Mouse (Mus musculus): ENCODE data around the gene S100pbp.

The S100pbp gene

GRCm38 (mm10) chr4:129134799-129135585, 54.5 kb downstream of the S100pbp start:
- no peaks in the 10 kb centered on the region for H3K9me3 ChIP-seq (ENCODE audit: low read length)
- H3K4me1 ChIP-seq (replicated peaks; ENCODE audit: low read depth, low read length) = peaks cover 37% of the 10 kb centered on the region
- H3K27me3 ChIP-seq (ENCODE audit: insufficient read depth, low read length) = peaks cover 56% of the 10 kb centered on the region
- H3K36me3 ChIP-seq (ENCODE audit: insufficient read depth, low read length) = no peaks in the 10 kb centered on the region
- H3K4me3 ChIP-seq (replicated peaks; ENCODE audit: low read length) = no peak overlapping the region
- no peak for TF ChIP-seq NANOG (IDR thresholded peaks at IDR 0.05; ENCODE audit: borderline replicate concordance, low read length)
- TF ChIP-seq POU5F1 (IDR thresholded peaks at IDR 0.05; ENCODE audit: borderline replicate concordance, low read length) = no peak
- TF ChIP-seq CTCF (conservative IDR thresholded peaks at IDR 0.05; ENCODE audit: low read length) = peak; percentile 85

- Histone ChIP-seq H3K4me3 (replicated peaks; ENCODE audit: low read length) (peak overlapping the region; percentile 68), H3K4me1 (replicated peaks; ENCODE audit: low read depth, low read length) (peaks cover 57% of the 10 kb centered on the region), H3K9me3 (ENCODE audit: low read length) (no peaks in the 10 kb centered on the region), H3K27me3 (ENCODE audit: insufficient read depth, low read length) (peaks cover 17% of the 10 kb centered on the region), H3K36me3 (ENCODE audit: insufficient read depth, low read length) (no peaks in the 10 kb centered on the region)
- TF ChIP-seq POU5F1 (IDR thresholded peaks at IDR 0.05; ENCODE audit: borderline replicate concordance, low read length) = no peak
- no peak for TF ChIP-seq CTCF (conservative IDR thresholded peaks at IDR 0.05; ENCODE audit: low read length)
- TF ChIP-seq NANOG (IDR thresholded peaks at IDR 0.05; ENCODE audit: borderline replicate concordance, low read length) = no peak
Measured at GRCm38 (mm10) chr4:129130755-129131303, 58.7 kb downstream of the S100pbp start.

GRCm38 (mm10) chr4:129130149-129130548, 59.4 kb downstream of the S100pbp start:
- peaks cover 15% of the 10 kb centered on the region for H3K27me3 ChIP-seq (ENCODE audit: insufficient read depth, low read length)
- H3K4me3 ChIP-seq (replicated peaks; ENCODE audit: low read length) = peak overlapping the region; percentile 68
- peak; percentile 93 for TF ChIP-seq CTCF (conservative IDR thresholded peaks at IDR 0.05; ENCODE audit: low read length)
- TF ChIP-seq POU5F1 (IDR thresholded peaks at IDR 0.05; ENCODE audit: borderline replicate concordance, low read length) = no peak
- no peak for TF ChIP-seq NANOG (IDR thresholded peaks at IDR 0.05; ENCODE audit: borderline replicate concordance, low read length)
- no peaks in the 10 kb centered on the region for H3K36me3 ChIP-seq (ENCODE audit: insufficient read depth, low read length)
- peaks cover 62% of the 10 kb centered on the region for H3K4me1 ChIP-seq (replicated peaks; ENCODE audit: low read depth, low read length)
- H3K9me3 ChIP-seq (ENCODE audit: low read length) = no peaks in the 10 kb centered on the region

- Histone ChIP-seq H3K36me3 (ENCODE audit: insufficient read depth, low read length) (no peaks in the 10 kb centered on the region), H3K4me1 (replicated peaks; ENCODE audit: low read depth, low read length) (peaks cover 62% of the 10 kb centered on the region), H3K27me3 (ENCODE audit: insufficient read depth, low read length) (peaks cover 22% of the 10 kb centered on the region)
Measured at GRCm38 (mm10) chr4:129129387-129129786, 60.1 kb downstream of the S100pbp start.

GRCm38 (mm10) chr4:129128582-129129338, 60.8 kb downstream of the S100pbp start:
- H3K9me3 ChIP-seq (ENCODE audit: low read length) = no peaks in the 10 kb centered on the region
- H3K4me1 ChIP-seq (replicated peaks; ENCODE audit: low read depth, low read length) = peaks cover 61% of the 10 kb centered on the region
- TF ChIP-seq NANOG (IDR thresholded peaks at IDR 0.05; ENCODE audit: borderline replicate concordance, low read length) (no peak), POU5F1 (IDR thresholded peaks at IDR 0.05; ENCODE audit: borderline replicate concordance, low read length) (no peak), CTCF (conservative IDR thresholded peaks at IDR 0.05; ENCODE audit: low read length) (no peak)
- no peak overlapping the region for H3K4me3 ChIP-seq (replicated peaks; ENCODE audit: low read length)
- peaks cover 23% of the 10 kb centered on the region for H3K27me3 ChIP-seq (ENCODE audit: insufficient read depth, low read length)
- H3K36me3 ChIP-seq (ENCODE audit: insufficient read depth, low read length) = no peaks in the 10 kb centered on the region

More at GRCm38 (mm10) chr4:129129387-129129786, 60.1 kb downstream of the S100pbp start:
- Histone ChIP-seq H3K9me3 (ENCODE audit: low read length) (no peaks in the 10 kb centered on the region), H3K4me3 (replicated peaks; ENCODE audit: low read length) (no peak overlapping the region)
- TF ChIP-seq POU5F1 (IDR thresholded peaks at IDR 0.05; ENCODE audit: borderline replicate concordance, low read length) = no peak
- no peak for TF ChIP-seq NANOG (IDR thresholded peaks at IDR 0.05; ENCODE audit: borderline replicate concordance, low read length)
- no peak for TF ChIP-seq CTCF (conservative IDR thresholded peaks at IDR 0.05; ENCODE audit: low read length)

GRCm38 (mm10) chr4:129125736-129126451, 63.6 kb downstream of the S100pbp start:
- H3K27me3 ChIP-seq (ENCODE audit: insufficient read depth, low read length) = peaks cover 41% of the 10 kb centered on the region
- H3K4me3 ChIP-seq (replicated peaks; ENCODE audit: low read length) = peak overlapping the region; percentile 66
- peaks cover 69% of the 10 kb centered on the region for H3K4me1 ChIP-seq (replicated peaks; ENCODE audit: low read depth, low read length)
- TF ChIP-seq CTCF (conservative IDR thresholded peaks at IDR 0.05; ENCODE audit: low read length) (no peak), NANOG (IDR thresholded peaks at IDR 0.05; ENCODE audit: borderline replicate concordance, low read length) (no peak), POU5F1 (IDR thresholded peaks at IDR 0.05; ENCODE audit: borderline replicate concordance, low read length) (no peak)
- no peaks in the 10 kb centered on the region for H3K36me3 ChIP-seq (ENCODE audit: insufficient read depth, low read length)
- no peaks in the 10 kb centered on the region for H3K9me3 ChIP-seq (ENCODE audit: low read length)

GRCm38 (mm10) chr4:129124652-129125146, 64.8 kb downstream of the S100pbp start:
- no peaks in the 10 kb centered on the region for H3K36me3 ChIP-seq (ENCODE audit: insufficient read depth, low read length)
- H3K4me1 ChIP-seq (replicated peaks; ENCODE audit: low read depth, low read length) = peaks cover 69% of the 10 kb centered on the region
- H3K27me3 ChIP-seq (ENCODE audit: insufficient read depth, low read length) = peaks cover 52% of the 10 kb centered on the region
- H3K4me3 ChIP-seq (replicated peaks; ENCODE audit: low read length) = peak overlapping the region; percentile 66
- no peak for TF ChIP-seq NANOG (IDR thresholded peaks at IDR 0.05; ENCODE audit: borderline replicate concordance, low read length)
- no peak for TF ChIP-seq POU5F1 (IDR thresholded peaks at IDR 0.05; ENCODE audit: borderline replicate concordance, low read length)
- no peaks in the 10 kb centered on the region for H3K9me3 ChIP-seq (ENCODE audit: low read length)
